Mouse (Mus musculus) lung, postnatal 0 days (tissue): ENCODE results near the gene S1pr1. TPM values are rescaled to one million over a fixed set of nuclear protein-coding genes. Genes with fewer than 3 reads are reported as not detected.

Source experiments
- ATAC-seq: fragments of 200-750 bp; cut with Nextera tagmentation; 2 replicates; pipeline ENCODE4 v1.8.0; 2017; ENCODE audit warnings: moderate library complexity
- DNase-seq: peaks from one replicate; pipeline ENCODE4 v3.0.0-alpha.2; 2016; ENCODE audit warnings: low spot score
- H3K27ac ChIP-seq: fragments of 300-500 bp; sonication (generic); 2 replicates; pipeline ENCODE4 v1.5.1; 2014; ENCODE audit warnings: antibody characterized with exemption, mild to moderate bottlenecking, low read length, mixed read lengths
- H3K27me3 ChIP-seq: fragments of 300-500 bp; sonication (generic); replicated peaks from 2 replicates; pipeline ENCODE4 v1.6.1; 2014; ENCODE audit warnings: low read length, mixed read lengths; ENCODE audit not compliant: insufficient read depth
- H3K36me3 ChIP-seq: fragments of 300-500 bp; sonication (generic); 2 replicates; pipeline ENCODE4 v1.6.1; 2014; ENCODE audit warnings: low read length, mixed read lengths; ENCODE audit not compliant: insufficient read depth
- H3K4me1 ChIP-seq: fragments of 300-500 bp; sonication (generic); 2 replicates; pipeline ENCODE4 v1.6.1; 2014; ENCODE audit warnings: antibody characterized with exemption, low read depth, low read length, mixed read lengths; ENCODE audit not compliant: insufficient read depth
- H3K4me2 ChIP-seq: fragments of 300-500 bp; sonication (generic); replicated peaks from 2 replicates; pipeline ENCODE4 v1.6.1; 2014; ENCODE audit warnings: low read depth, mild to moderate bottlenecking, low read length, moderate library complexity, mixed read lengths
- H3K4me3 ChIP-seq: fragments of 300-500 bp; sonication (generic); 2 replicates; pipeline ENCODE4 v1.5.1; 2014; ENCODE audit warnings: low read depth, low read length
- H3K9ac ChIP-seq: fragments of 300-500 bp; sonication (generic); replicated peaks from 2 replicates; pipeline ENCODE4 v1.6.1; 2014; ENCODE audit warnings: low read depth, mild to moderate bottlenecking
- H3K9me3 ChIP-seq: fragments of 300-500 bp; sonication (generic); 2 replicates; pipeline ENCODE4 v1.6.1; 2016; ENCODE audit warnings: low read length, mixed read lengths
- CTCF ChIP-seq: IDR thresholded peaks from 2 replicates; pipeline ENCODE4 v1.5.1; 2016; ENCODE audit warnings: antibody characterized with exemption, mild to moderate bottlenecking
- EP300 ChIP-seq: IDR thresholded peaks from 2 replicates; pipeline ENCODE4 v1.6.1; 2016; ENCODE audit warnings: antibody characterized with exemption, mild to moderate bottlenecking, control low read depth
- WGBS: fragments of 180-500 bp; shearing (Covaris S2); extraction: QIAGEN DNeasy Blood & Tissue Kit; methylation state at CpG from one replicate; pipeline ENCODE4 v1.1.7; 2014; 5-methylcytosine and 5-hydroxymethylcytosine counted together
- polyA plus RNA-seq: library from polyadenylated mRNA; unstranded; fragments of >200 nt; fragmentation: Nextera tagmentation; extraction: Ambion mirVana; gene quantifications from 2 replicates; pipeline ENCODE4 v1.2.1, GENCODE M21; 2015

S1pr1 gene
- polyA plus RNA-seq, 1 experiment from 2014 or later, result 100 TPM

GRCm38 (mm10) chr3:115735540-115735939 lies 20.7 kb upstream of the S1pr1 start:
- WGBS, result 84% methylated on average over 3 of the region's 3 CpGs
- Histone ChIP-seq H3K27me3 (no peaks in the 10 kb centered on the region), H3K27ac (no peak overlapping the region), H3K4me3 (no peak overlapping the region), H3K9ac (no peak overlapping the region), H3K36me3 (no peaks in the 10 kb centered on the region), H3K4me1 (no peaks in the 10 kb centered on the region), H3K4me2 (no peak overlapping the region), H3K9me3 (no peaks in the 10 kb centered on the region)
- TF ChIP-seq CTCF, result no peak
- no peak for TF ChIP-seq EP300
- no peak for ATAC-seq
- no peak for DNase-seq

GRCm38 (mm10) chr3:115734841-115735240 lies 20.0 kb upstream of the S1pr1 start:
- TF ChIP-seq CTCF (no peak), EP300 (no peak)

GRCm38 (mm10) chr3:115730336-115730735 lies 15.5 kb upstream of the S1pr1 start:
- H3K27ac ChIP-seq, result no peak overlapping the region
- H3K4me3 ChIP-seq, result no peak overlapping the region
- H3K9me3 ChIP-seq, result no peaks in the 10 kb centered on the region
- H3K36me3 ChIP-seq, result no peaks in the 10 kb centered on the region
- 84% methylated on average over 7 of the region's 7 CpGs for WGBS
- H3K4me1 ChIP-seq, result no peaks in the 10 kb centered on the region
- ATAC-seq (no peak), DNase-seq (no peak)
- H3K27me3 ChIP-seq, result no peaks in the 10 kb centered on the region
- no peak for TF ChIP-seq CTCF
- TF ChIP-seq EP300, result no peak
- H3K9ac ChIP-seq, result no peak overlapping the region
- no peak overlapping the region for H3K4me2 ChIP-seq

More at GRCm38 (mm10) chr3:115734841-115735240, 20.0 kb upstream of the S1pr1 start:
- Histone ChIP-seq H3K4me1 (no peaks in the 10 kb centered on the region), H3K4me2 (no peak overlapping the region), H3K27ac (no peak overlapping the region), H3K9me3 (no peaks in the 10 kb centered on the region), H3K9ac (no peak overlapping the region), H3K4me3 (no peak overlapping the region), H3K27me3 (no peaks in the 10 kb centered on the region), H3K36me3 (no peaks in the 10 kb centered on the region)
- no peak for ATAC-seq
- DNase-seq, result no peak
- 53% methylated on average over 3 of the region's 3 CpGs for WGBS

GRCm38 (mm10) chr3:115729187-115729586 lies 14.3 kb upstream of the S1pr1 start:
- no peak for ATAC-seq
- WGBS, result 36% methylated on average over 7 of the region's 7 CpGs
- Histone ChIP-seq H3K27ac (no peak overlapping the region), H3K9me3 (no peaks in the 10 kb centered on the region), H3K9ac (no peak overlapping the region), H3K27me3 (no peaks in the 10 kb centered on the region), H3K36me3 (no peaks in the 10 kb centered on the region), H3K4me1 (no peaks in the 10 kb centered on the region), H3K4me2 (no peak overlapping the region), H3K4me3 (no peak overlapping the region)
- TF ChIP-seq EP300 (no peak), CTCF (no peak)
- DNase-seq, result no peak

GRCm38 (mm10) chr3:115728211-115728610 lies 13.3 kb upstream of the S1pr1 start:
- no peak overlapping the region for H3K4me3 ChIP-seq
- no peaks in the 10 kb centered on the region for H3K36me3 ChIP-seq
- no peaks in the 10 kb centered on the region for H3K27me3 ChIP-seq
- no peaks in the 10 kb centered on the region for H3K9me3 ChIP-seq
- 69% methylated on average over 3 of the region's 3 CpGs for WGBS
- no peaks in the 10 kb centered on the region for H3K4me1 ChIP-seq
- no peak for TF ChIP-seq CTCF
- no peak for TF ChIP-seq EP300
- H3K9ac ChIP-seq, result no peak overlapping the region
- no peak for ATAC-seq
- H3K27ac ChIP-seq, result no peak overlapping the region
- H3K4me2 ChIP-seq, result no peak overlapping the region
- DNase-seq, result no peak

- 54% methylated on average over 6 of the region's 6 CpGs for WGBS
- no peak for ATAC-seq
- Histone ChIP-seq H3K9ac (no peak overlapping the region), H3K36me3 (no peaks in the 10 kb centered on the region), H3K27ac (no peak overlapping the region), H3K9me3 (no peaks in the 10 kb centered on the region), H3K4me2 (no peak overlapping the region), H3K4me1 (no peaks in the 10 kb centered on the region), H3K27me3 (no peaks in the 10 kb centered on the region), H3K4me3 (no peak overlapping the region)
- TF ChIP-seq EP300 (no peak), CTCF (no peak)
- no peak for DNase-seq
These were observed 4.0 kb upstream of the S1pr1 start for GRCm38 (mm10) chr3:115718886-115719285.
